Mouse (Mus musculus): ENCODE data around the gene Rxfp3. TPM values are rescaled to one million over a fixed set of nuclear protein-coding genes. Genes with fewer than 3 reads are reported as not detected.
"Not testable (repeated sequence)": the region's sequence is repeated elsewhere in the genome, so short reads cannot be mapped to it uniquely, and the experiment has no call there.

Rxfp3 gene
- polyA plus RNA-seq, 1 experiment from 2014 or later = 0.03 TPM

DNA sequence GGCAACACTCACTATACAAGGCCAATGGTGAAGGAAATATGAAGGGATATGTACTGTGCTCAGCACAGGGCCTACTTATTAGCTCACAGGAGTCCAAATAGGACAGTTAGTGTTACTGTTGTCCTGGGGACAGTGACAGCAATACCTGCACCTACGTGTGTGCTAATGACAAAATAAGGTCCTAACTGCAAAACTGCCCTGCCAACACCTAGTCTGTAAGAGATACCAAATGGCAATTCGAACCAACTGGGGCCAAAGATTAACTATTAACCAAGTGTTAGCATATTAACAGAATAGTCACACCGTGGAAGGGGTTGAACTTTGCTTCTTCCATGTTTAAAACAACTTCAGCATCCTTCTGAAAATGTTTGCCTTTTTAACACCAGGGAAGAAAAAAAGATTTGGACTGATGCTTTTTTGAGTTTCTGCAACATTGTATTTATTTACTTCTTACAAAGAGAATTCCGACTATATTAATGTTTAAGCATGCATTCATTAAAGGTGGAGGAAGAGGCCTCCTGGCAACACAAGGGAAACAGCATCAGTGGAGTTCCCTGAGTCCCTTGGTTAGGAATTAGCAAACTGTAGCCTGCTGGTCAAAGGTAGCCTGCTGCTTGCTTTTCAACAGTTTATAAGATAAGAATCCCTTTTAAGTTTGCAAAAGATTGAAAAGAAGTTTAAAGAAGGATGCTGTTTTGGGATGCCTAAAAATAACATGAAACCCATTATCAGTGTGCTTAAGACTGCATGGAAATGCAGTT lies 10.8 kb downstream of the Rxfp3 start:
- no peaks in the 10 kb centered on the region for H3K9me3 ChIP-seq
- no peaks in the 10 kb centered on the region for H3K27me3 ChIP-seq (replicated peaks)
- no peak overlapping the region for H3K27ac ChIP-seq
- H3K9ac ChIP-seq = no peak overlapping the region
- H3K4me1 ChIP-seq = no peaks in the 10 kb centered on the region
- no peaks in the 10 kb centered on the region for H3K36me3 ChIP-seq
- 50% methylated on average over 4 of the region's 4 CpGs for WGBS
- no peak overlapping the region for H3K4me2 ChIP-seq
- H3K4me3 ChIP-seq (replicated peaks) = no peak overlapping the region
- ATAC-seq (ENCODE audit: insufficient read depth, low FRiP score, low read depth) = peak; percentile 66; the same call in 1 of the 2 replicates

DNA sequence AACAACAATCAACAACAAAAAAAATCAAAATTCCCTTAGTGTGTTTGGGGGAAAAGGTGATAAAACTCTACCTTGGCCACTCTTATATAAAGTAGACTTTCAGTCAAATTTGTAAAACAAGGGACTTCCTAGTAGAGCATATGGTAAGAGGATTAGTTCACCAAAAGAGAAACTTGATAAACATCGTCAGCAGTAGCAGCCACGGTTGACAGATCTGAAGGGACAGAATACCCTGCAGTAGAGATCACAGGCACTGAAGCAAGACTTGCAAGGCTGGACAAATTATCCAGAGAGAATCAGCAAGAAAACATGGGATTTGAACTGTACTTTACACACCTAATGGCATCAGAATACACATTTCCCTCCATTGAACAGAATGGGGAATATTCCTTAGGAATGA lies 22.9 kb downstream of the Rxfp3 start:
- no peaks in the 10 kb centered on the region for H3K4me1 ChIP-seq

DNA sequence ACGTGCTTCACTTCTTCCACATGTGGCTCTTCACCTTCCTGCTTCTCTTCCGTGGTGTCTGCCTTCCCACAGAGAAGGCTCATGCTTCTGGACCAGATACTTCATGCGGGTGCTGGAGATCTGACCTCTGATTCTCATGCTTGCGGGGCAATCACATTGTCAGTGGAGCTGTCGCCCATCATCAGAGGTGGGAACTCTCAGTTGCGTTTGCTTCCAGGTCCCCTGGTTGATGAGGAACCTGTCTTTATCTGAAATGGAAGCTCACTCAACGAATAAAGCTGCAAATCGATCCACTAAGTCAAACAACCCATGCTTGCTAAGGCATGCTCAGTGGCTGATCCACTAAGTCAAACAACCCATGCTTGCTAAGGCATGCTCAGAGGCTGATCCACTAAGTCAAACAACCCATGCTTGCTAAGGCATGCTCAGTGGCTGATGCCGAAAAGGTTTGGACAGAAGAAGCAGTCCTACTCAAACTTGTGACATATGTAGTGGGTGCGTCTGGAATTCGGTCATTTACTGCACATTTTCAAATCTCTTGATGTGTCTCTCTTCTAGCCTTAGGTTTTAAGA lies 26.7 kb downstream of the Rxfp3 start:
- Histone ChIP-seq H3K4me2 (no peak overlapping the region), H3K4me3 (replicated peaks) (no peak overlapping the region), H3K27ac (no peak overlapping the region), H3K9ac (no peak overlapping the region), H3K27me3 (replicated peaks) (no peaks in the 10 kb centered on the region), H3K36me3 (no peaks in the 10 kb centered on the region), H3K9me3 (no peaks in the 10 kb centered on the region), H3K4me1 (no peaks in the 10 kb centered on the region)
- 67% methylated on average over 11 of the region's 11 CpGs for WGBS
- ATAC-seq (ENCODE audit: insufficient read depth, low FRiP score, low read depth) = 0 out of 2 replicates have a peak, but pooled peaks have one; percentile 47

More for the DNA sequence above, 22.9 kb downstream of the Rxfp3 start:
- Histone ChIP-seq H3K27ac (no peak overlapping the region), H3K4me3 (replicated peaks) (no peak overlapping the region), H3K9me3 (no peaks in the 10 kb centered on the region), H3K27me3 (replicated peaks) (no peaks in the 10 kb centered on the region), H3K36me3 (no peaks in the 10 kb centered on the region), H3K9ac (no peak overlapping the region), H3K4me2 (no peak overlapping the region)
- ATAC-seq (ENCODE audit: insufficient read depth, low FRiP score, low read depth) = no peak
- WGBS = 56% methylated on average over 2 of the region's 2 CpGs

DNA sequence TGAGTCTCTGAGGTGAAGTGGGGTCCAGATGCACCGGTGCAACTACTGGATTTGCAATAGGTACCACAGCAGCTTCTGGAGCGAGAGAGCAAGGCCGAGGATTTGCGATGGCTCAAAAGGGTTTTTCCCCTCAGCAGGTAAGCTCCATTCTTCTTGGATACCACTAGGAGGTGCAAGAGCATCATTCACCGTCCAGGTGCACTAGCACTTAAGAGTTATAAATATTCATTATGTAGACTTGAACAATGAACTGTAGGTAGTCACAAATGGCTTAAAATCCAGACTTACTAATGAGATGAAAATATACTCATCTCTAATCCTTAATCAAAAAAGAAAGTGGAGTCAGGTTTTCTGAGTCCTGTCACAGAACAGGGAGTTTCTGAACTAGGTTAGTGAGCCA lies 29.0 kb downstream of the Rxfp3 start:
- Histone ChIP-seq H3K9ac (no peak overlapping the region), H3K27ac (no peak overlapping the region), H3K4me2 (no peak overlapping the region), H3K4me3 (replicated peaks) (no peak overlapping the region), H3K36me3 (no peaks in the 10 kb centered on the region), H3K4me1 (no peaks in the 10 kb centered on the region), H3K27me3 (replicated peaks) (no peaks in the 10 kb centered on the region), H3K9me3 (no peaks in the 10 kb centered on the region)
- ATAC-seq (ENCODE audit: insufficient read depth, low FRiP score, low read depth) = no peak
- 22% methylated on average over 5 of the region's 5 CpGs for WGBS

DNA sequence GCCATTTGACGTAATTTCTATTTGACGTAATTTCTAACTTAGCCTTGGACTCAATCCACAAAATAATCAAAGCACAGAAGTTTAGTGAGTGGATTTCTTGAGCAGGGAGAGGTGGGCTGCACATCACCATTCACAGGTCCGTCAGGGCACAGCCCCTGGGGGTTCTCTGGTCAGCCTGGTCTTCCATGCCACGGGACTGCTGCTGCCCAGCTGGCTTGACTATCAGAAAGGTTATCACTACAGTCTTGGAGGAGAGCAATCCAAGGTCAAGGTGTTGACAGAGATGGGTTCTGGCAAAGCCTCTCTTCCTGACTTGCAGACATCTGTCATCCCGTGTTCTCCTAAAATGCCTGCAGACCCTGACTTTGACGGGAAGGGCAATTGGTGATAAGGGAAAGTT lies 33.1 kb downstream of the Rxfp3 start:
- Histone ChIP-seq H3K27ac (no peak overlapping the region), H3K4me1 (no peaks in the 10 kb centered on the region), H3K9ac (no peak overlapping the region), H3K27me3 (replicated peaks) (no peaks in the 10 kb centered on the region), H3K4me3 (replicated peaks) (no peak overlapping the region), H3K9me3 (no peaks in the 10 kb centered on the region), H3K36me3 (no peaks in the 10 kb centered on the region), H3K4me2 (no peak overlapping the region)
- WGBS = 52% methylated on average over 6 of the region's 6 CpGs
- no peak for ATAC-seq (ENCODE audit: insufficient read depth, low FRiP score, low read depth)

DNA sequence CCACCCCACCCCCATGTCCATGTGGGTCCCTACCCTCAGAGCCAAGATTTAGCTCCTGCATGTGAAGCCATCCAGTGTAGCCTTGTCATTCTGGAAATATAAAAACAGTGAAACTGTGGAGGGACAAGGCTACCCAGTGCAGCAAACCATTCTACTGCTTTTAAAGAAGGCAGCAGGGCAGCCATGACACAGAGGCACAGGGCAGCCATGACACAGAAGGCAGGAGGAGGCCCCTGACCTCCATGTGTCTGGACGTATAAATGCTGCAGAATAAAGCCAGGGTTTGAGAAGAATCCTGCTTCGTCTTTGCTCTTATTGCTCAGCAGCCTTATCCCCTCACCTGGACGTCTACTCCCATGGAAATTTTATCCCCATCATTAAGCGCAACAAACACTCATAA lies 34.0 kb downstream of the Rxfp3 start:
- Histone ChIP-seq H3K27me3 (replicated peaks) (no peaks in the 10 kb centered on the region), H3K9ac (no peak overlapping the region), H3K9me3 (no peaks in the 10 kb centered on the region), H3K4me3 (replicated peaks) (no peak overlapping the region), H3K27ac (no peak overlapping the region), H3K4me1 (no peaks in the 10 kb centered on the region), H3K4me2 (no peak overlapping the region), H3K36me3 (no peaks in the 10 kb centered on the region)
- 84% methylated on average over 4 of the region's 4 CpGs for WGBS
- no peak for ATAC-seq (ENCODE audit: insufficient read depth, low FRiP score, low read depth)

DNA sequence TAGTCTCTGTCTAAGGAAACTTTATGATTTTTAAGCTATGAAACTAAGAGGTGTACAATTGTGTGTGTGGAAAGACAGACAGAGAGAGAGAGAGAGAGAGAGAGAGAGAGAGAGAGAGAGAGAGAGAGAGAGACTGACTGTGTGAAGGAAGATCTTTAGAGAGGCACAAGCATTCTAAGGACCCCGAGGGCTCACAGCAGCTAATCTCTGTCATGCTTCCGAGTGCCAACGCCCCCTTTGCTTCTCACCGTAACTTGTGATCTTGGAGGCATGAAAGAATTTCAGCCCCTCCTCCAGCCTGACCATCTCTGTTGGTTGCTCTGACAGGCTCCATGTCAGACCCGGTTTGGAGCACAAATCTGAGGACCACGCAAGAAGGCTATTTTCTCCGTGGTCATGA lies 37.4 kb downstream of the Rxfp3 start, which contains the start of gene Slc45a2:
Gene Slc45a2, plus strand, starts transcription at position 301 of the 400 bp plus-strand sequence.
- H3K4me2 ChIP-seq = no peak within 1 kb of the TSS
- H3K4me3 ChIP-seq (replicated peaks) = no peak within 1 kb of the TSS
- 57% methylated on average over 7 of the region's 7 CpGs for WGBS
- no peaks in the 10 kb centered on the region for H3K36me3 ChIP-seq
- no peak within 1 kb of the TSS for H3K9ac ChIP-seq
- no peak within 1 kb of the TSS for H3K27ac ChIP-seq
- no peaks in the 10 kb centered on the region for H3K4me1 ChIP-seq
- ATAC-seq (ENCODE audit: insufficient read depth, low FRiP score, low read depth) = no peak
- no peaks in the 10 kb centered on the region for H3K27me3 ChIP-seq (replicated peaks)
- no peaks in the 10 kb centered on the region for H3K9me3 ChIP-seq

DNA sequence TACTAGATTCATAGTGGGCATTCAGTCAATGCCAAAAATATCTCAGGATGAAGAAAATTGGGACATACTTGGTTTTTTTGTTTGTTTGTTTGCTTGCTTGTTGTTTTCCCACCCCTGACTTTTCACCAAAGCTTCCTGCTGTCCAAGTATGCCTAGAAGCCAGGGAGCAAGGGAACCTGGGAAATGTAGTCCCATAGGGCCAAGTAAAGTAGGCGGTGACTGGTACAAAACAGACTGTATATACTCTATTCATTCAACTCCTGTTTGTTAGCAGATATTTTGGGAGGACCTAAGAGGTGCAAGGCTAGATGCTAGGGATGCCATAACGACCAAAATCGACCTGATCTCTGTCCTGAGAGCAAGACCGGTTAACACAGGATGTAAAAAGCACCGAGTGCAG lies 38.0 kb downstream of the Rxfp3 start:
- no peak overlapping the region for H3K4me3 ChIP-seq (replicated peaks)
- ATAC-seq (ENCODE audit: insufficient read depth, low FRiP score, low read depth) = no peak; the same call in 1 of the 2 replicates
- no peak overlapping the region for H3K4me2 ChIP-seq
- no peaks in the 10 kb centered on the region for H3K9me3 ChIP-seq
- no peak overlapping the region for H3K9ac ChIP-seq
- WGBS = 49% methylated on average over 5 of the region's 5 CpGs
- no peaks in the 10 kb centered on the region for H3K36me3 ChIP-seq
- H3K27ac ChIP-seq = no peak overlapping the region
- no peaks in the 10 kb centered on the region for H3K27me3 ChIP-seq (replicated peaks)
- H3K4me1 ChIP-seq = no peaks in the 10 kb centered on the region

DNA sequence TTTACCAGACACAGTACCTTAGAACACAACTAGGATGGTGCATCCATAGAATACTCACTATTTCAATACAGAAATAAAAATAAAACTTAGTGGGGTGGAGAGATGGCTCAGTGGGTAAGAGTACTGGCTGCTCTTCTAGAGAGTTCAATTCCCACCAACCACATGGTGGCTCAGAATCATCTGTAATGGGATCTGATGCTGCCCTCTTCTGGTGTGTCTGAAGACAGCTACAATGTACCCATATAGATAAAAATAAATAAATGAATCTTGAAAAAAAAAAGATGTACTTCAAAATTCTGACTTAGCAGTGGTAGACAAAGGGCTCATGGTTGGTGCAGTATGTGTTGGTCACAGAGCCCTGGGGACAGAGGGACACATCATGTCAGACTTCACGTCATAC lies 46.2 kb downstream of the Rxfp3 start:
- ATAC-seq (ENCODE audit: insufficient read depth, low FRiP score, low read depth) = no peak

DNA sequence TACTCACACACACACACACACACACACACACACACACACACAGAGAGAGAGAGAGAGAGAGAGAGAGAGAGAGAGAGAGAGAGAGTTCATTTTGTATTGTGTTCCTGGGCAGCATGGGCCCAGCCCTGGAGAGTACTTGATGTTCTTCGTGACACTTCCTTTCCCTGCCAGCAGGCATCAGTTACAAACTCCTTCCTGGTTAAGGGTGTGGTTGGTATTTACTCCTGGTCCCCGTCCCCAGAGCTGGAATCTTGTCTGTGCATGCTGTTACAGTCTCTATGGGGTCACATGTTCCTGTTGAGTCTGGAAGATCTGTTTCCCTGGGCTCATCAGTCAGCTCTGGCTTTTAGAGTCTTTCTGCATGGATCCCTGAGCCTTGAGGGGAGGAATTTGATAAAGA lies 47.4 kb downstream of the Rxfp3 start:
- no peak overlapping the region for H3K4me2 ChIP-seq
- no peaks in the 10 kb centered on the region for H3K9me3 ChIP-seq
- no peak overlapping the region for H3K27ac ChIP-seq
- no peak overlapping the region for H3K4me3 ChIP-seq (replicated peaks)
- no peak overlapping the region for H3K9ac ChIP-seq
- no peaks in the 10 kb centered on the region for H3K27me3 ChIP-seq (replicated peaks)
- 0 out of 2 replicates have a peak, but pooled peaks cover 4% of the 10 kb centered on the region for H3K36me3 ChIP-seq
- peak; percentile 33; the same call in 1 of the 2 replicates for ATAC-seq (ENCODE audit: insufficient read depth, low FRiP score, low read depth)
- no peaks in the 10 kb centered on the region for H3K4me1 ChIP-seq
- 45% methylated on average over 2 of the region's 2 CpGs for WGBS

More for the DNA sequence above, 46.2 kb downstream of the Rxfp3 start:
- no peaks in the 10 kb centered on the region for H3K9me3 ChIP-seq
- no peak overlapping the region for H3K4me3 ChIP-seq (replicated peaks)
- no peak overlapping the region for H3K9ac ChIP-seq
- no peaks in the 10 kb centered on the region for H3K4me1 ChIP-seq
- H3K27ac ChIP-seq = no peak overlapping the region
- 54% methylated on average over 1 of the region's 1 CpGs for WGBS
- H3K36me3 ChIP-seq = 0 out of 2 replicates have a peak, but pooled peaks cover 4% of the 10 kb centered on the region
- H3K4me2 ChIP-seq = no peak overlapping the region
- no peaks in the 10 kb centered on the region for H3K27me3 ChIP-seq (replicated peaks)

DNA sequence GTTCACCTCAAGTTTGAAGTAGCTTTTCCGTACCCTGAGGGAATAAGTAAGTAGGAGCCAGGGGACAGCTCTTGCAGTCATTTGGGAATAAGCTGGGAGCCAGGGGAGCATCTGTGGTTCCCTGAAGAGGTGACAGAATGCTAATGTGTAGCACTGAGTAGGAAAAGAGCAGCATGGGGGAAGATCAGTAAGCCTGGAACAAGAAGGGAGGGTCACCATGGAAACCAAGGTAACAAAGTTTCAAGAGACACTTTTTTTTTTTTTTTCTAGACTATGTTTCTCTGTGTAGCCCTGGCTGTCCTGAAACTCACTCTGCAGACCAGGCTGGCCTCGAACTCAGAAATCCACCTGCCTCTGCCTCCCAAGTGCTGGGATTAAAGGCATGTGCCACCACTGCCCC lies 51.3 kb downstream of the Rxfp3 start:
- not testable (repeated sequence) for H3K27me3 ChIP-seq (replicated peaks); H3K4me3 ChIP-seq (replicated peaks); H3K9me3 ChIP-seq; ATAC-seq (ENCODE audit: insufficient read depth, low FRiP score, low read depth); H3K4me1 ChIP-seq; H3K9ac ChIP-seq; H3K4me2 ChIP-seq; H3K36me3 ChIP-seq
- H3K27ac ChIP-seq = peak overlapping the region; percentile 44; the same call in 1 of the 2 replicates
- 81% methylated on average over 2 of the region's 2 CpGs for WGBS

DNA sequence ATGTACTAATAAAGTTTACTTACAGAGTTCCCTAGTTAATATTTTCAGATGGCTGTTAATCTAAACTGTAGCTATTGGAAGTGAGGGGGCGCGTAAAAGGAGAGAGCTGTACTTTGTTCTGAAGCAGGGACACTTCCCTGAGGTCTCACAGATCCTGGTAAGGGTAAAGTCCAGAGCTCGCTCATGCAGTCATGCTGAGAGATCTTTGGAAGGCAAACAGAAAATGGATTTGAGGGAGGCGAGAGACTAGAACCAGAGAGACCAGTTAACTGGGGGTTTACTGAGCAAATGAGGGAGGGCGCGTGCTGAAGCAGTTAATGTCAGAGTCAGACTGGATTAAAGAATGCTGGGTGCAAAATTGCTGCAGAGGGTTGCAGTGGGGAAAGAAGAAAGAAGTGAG lies 52.0 kb downstream of the Rxfp3 start:
- ATAC-seq (ENCODE audit: insufficient read depth, low FRiP score, low read depth) = 0 out of 2 replicates have a peak, but pooled peaks have one; percentile 5
- Histone ChIP-seq H3K4me2 (no peak overlapping the region), H3K27ac (peak overlapping the region; percentile 44)

More for the DNA sequence above, 52.0 kb downstream of the Rxfp3 start:
- Histone ChIP-seq H3K27me3 (replicated peaks) (no peaks in the 10 kb centered on the region), H3K9ac (no peak overlapping the region), H3K9me3 (no peaks in the 10 kb centered on the region), H3K36me3 (0 out of 2 replicates have a peak, but pooled peaks cover 4% of the 10 kb centered on the region), H3K4me3 (replicated peaks) (no peak overlapping the region), H3K4me1 (0 out of 2 replicates have a peak, but pooled peaks cover 4% of the 10 kb centered on the region)
- 68% methylated on average over 6 of the region's 6 CpGs for WGBS
